Mouse (Mus musculus): ENCODE measurements around the gene Tmed11. TPM values are rescaled to one million over a fixed set of nuclear protein-coding genes. Genes with fewer than 3 reads are reported as not detected.
"Not testable (repeated sequence)": the region's sequence is repeated elsewhere in the genome, so short reads cannot be mapped to it uniquely, and the experiment has no call there.

Gene Tmed11
- total and polyA plus RNA-seq, 3 experiments: not detected

DNA sequence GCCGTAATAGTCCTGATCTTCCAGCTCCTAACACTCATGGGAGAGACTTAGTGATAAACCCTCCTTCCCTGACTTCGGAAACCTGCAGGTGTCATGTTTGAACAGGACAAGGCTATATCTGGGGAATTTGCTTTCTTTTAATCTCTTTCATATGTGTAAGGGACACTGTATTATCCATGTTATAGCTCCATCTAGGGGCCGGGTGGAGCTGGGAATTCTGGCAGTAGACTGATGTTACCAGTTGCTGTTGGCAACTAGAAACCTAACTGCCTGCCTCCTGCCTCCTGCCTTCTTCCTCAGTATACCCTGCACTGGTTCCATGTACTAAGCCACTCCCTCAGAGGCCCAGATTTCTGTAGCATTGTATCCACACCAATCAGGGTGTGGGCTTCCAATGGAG lies 36.8 kb downstream of the Tmed11 start:
- H3K4me3 ChIP-seq (ENCODE audit: control insufficient read depth in 1 of 2, insufficient read depth in 1 of 2, low read depth in 2 of 2, low read length in 2 of 2): no peak overlapping the region
- no peaks in the 10 kb centered on the region for H3K79me2 ChIP-seq (ENCODE audit: control insufficient read depth, insufficient read depth, low read length, poor library complexity)
- DNase-seq (ENCODE audit: low read depth, low spot score): peak; percentile 35
- H3K9me3 ChIP-seq (replicated peaks; ENCODE audit: insufficient read depth, low read length): no peaks in the 10 kb centered on the region
- H3K27ac ChIP-seq (ENCODE audit: control insufficient read depth, low read depth, low read length): no peak overlapping the region
- no peak overlapping the region for H3K9ac ChIP-seq (ENCODE audit: control insufficient read depth, low read depth, low read length, poor library complexity, severe bottlenecking)
- no peaks in the 10 kb centered on the region for H3K36me3 ChIP-seq (ENCODE audit: control insufficient read depth in 1 of 2, insufficient read depth in 2 of 2, low read length in 2 of 2)
- no peaks in the 10 kb centered on the region for H3K27me3 ChIP-seq (ENCODE audit: control insufficient read depth in 1 of 2, insufficient read depth in 2 of 2, low read length in 2 of 2)
- H3K4me1 ChIP-seq (ENCODE audit: control insufficient read depth in 1 of 2, insufficient read depth in 2 of 2, low read length in 2 of 2): no peaks in the 10 kb centered on the region
- TF ChIP-seq MAFK (IDR thresholded peaks at IDR 0.05; ENCODE audit: borderline replicate concordance, low read depth, low read length): no peak
- TF ChIP-seq POLR2AphosphoS2 (IDR thresholded peaks at IDR 0.05; ENCODE audit: low read length): no peak
- TF ChIP-seq UBTF (IDR thresholded peaks at IDR 0.05; ENCODE audit: borderline replicate concordance, insufficient read depth, low read depth, low read length): no peak
- TF ChIP-seq CTCF (IDR thresholded peaks at IDR 0.05 in 2 of 3, conservative IDR thresholded peaks at IDR 0.05 in 1 of 3; ENCODE audit: control insufficient read depth in 1 of 3, insufficient read depth in 1 of 3, low read depth in 2 of 3, low read length in 3 of 3, poor library complexity in 1 of 3, severe bottlenecking in 1 of 3): peak; percentile 16 to 57 (median 25); a peak in 4 of 6 replicates
- peak; percentile 41 for TF ChIP-seq SMC3 (IDR thresholded peaks at IDR 0.05; ENCODE audit: low read depth, low read length)
- TF ChIP-seq JUND (IDR thresholded peaks at IDR 0.05; ENCODE audit: low read depth, low read length): no peak
- TF ChIP-seq RAD21 (IDR thresholded peaks at IDR 0.05; ENCODE audit: low read depth, low read length): peak; percentile 57
- no peak for TF ChIP-seq MYC (IDR thresholded peaks at IDR 0.05; ENCODE audit: low read depth, low read length)
- TF ChIP-seq ZKSCAN1 (IDR thresholded peaks at IDR 0.05; ENCODE audit: low read depth, low read length): no peak
- no peak for TF ChIP-seq E2F4 (IDR thresholded peaks at IDR 0.05; ENCODE audit: borderline replicate concordance, low read depth, low read length)
- no peak for TF ChIP-seq SIN3A (IDR thresholded peaks at IDR 0.05; ENCODE audit: low read length)

DNA sequence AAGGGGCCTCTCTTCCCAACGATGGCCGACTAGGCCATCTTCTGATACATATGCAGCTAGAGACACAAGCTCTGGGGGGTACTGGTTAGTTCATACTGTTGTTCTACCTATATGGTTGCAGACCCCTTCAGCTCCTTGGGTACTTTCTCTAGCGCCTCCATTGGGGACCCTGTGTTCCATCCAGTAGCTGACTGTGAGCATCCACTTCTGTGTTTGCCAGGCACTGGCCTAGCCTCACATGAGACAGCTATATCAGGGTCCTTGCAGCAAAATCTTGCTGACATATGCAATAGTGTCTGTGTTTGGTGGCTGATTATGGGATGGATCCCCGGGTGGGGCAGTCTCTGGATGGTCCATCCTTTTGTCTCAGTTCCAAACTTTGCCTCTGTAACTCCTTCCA lies 43.9 kb downstream of the Tmed11 start:
- H3K9me3 ChIP-seq (replicated peaks; ENCODE audit: insufficient read depth, low read length); H3K36me3 ChIP-seq (ENCODE audit: control insufficient read depth in 1 of 2, insufficient read depth in 2 of 2, low read length in 2 of 2); H3K27ac ChIP-seq (ENCODE audit: control insufficient read depth, low read depth, low read length); DNase-seq (ENCODE audit: low read depth, low spot score); H3K4me3 ChIP-seq (ENCODE audit: control insufficient read depth in 1 of 2, insufficient read depth in 1 of 2, low read depth in 2 of 2, low read length in 2 of 2); H3K9ac ChIP-seq (ENCODE audit: control insufficient read depth, low read depth, low read length, poor library complexity, severe bottlenecking); H3K79me2 ChIP-seq (ENCODE audit: control insufficient read depth, insufficient read depth, low read length, poor library complexity); H3K27me3 ChIP-seq (ENCODE audit: control insufficient read depth in 1 of 2, insufficient read depth in 2 of 2, low read length in 2 of 2): not testable (repeated sequence)
- peaks cover 5 to 13% of the 10 kb centered on the region in 2 experiments for H3K4me1 ChIP-seq (ENCODE audit: control insufficient read depth in 1 of 2, insufficient read depth in 2 of 2, low read length in 2 of 2)

DNA sequence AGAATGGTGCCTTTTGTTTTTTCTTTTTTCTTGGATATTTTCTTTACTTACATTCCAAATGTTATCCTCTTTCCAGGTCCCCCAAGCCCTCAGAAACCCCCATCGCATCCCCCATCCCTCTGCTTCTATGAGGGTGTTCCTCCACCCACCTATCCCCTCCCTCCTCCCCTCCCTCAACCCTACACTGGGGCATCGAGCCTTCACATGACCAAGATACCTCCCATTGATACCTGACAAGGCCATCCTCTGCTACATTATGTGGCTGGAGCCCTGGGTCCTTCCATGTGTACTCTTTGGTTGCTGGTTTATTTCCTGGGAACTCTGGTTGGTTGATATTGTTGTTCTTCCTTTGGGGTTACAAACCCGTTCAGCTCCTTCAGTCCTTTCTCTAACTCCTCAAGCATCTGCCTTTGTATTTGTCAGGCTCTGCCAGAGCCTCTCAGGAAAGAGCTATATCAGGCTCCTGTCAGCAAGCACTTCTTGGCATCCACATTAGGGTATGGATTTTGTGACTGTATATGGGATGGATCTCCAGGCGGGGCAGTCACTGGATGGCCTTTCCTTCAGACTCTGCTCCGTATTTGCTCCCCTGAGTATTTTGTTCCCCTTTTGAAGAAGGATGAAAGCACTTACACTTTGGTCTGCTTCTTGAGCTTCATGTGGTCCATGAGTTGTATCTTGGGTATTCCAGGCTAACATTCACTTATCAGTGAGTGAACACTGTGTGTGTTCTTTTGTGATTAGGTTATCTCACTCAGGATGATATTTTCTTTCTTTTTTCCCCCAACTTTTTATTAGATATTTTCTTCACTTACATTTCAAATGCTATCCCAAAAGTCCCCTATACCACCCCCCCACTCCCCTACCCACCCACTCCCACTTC lies 44.6 kb downstream of the Tmed11 start:
- H3K27ac ChIP-seq (ENCODE audit: control insufficient read depth, low read depth, low read length): peak overlapping the region; percentile 45; the same call in 1 of the 2 replicates
- H3K27me3 ChIP-seq (ENCODE audit: control insufficient read depth in 1 of 2, insufficient read depth in 2 of 2, low read length in 2 of 2): no peaks in the 10 kb centered on the region
- DNase-seq (ENCODE audit: low read depth, low spot score): peak; percentile 68
- H3K79me2 ChIP-seq (ENCODE audit: control insufficient read depth, insufficient read depth, low read length, poor library complexity): no peaks in the 10 kb centered on the region
- no peaks in the 10 kb centered on the region for H3K9me3 ChIP-seq (replicated peaks; ENCODE audit: insufficient read depth, low read length)
- H3K9ac ChIP-seq (ENCODE audit: control insufficient read depth, low read depth, low read length, poor library complexity, severe bottlenecking): no peak overlapping the region
- no peak overlapping the region for H3K4me3 ChIP-seq (ENCODE audit: control insufficient read depth in 1 of 2, insufficient read depth in 1 of 2, low read depth in 2 of 2, low read length in 2 of 2)
- peaks cover 0 to 5% of the 10 kb centered on the region in 2 experiments; a peak in 2 of 4 replicates for H3K36me3 ChIP-seq (ENCODE audit: control insufficient read depth in 1 of 2, insufficient read depth in 2 of 2, low read length in 2 of 2)
- H3K4me1 ChIP-seq (ENCODE audit: control insufficient read depth in 1 of 2, insufficient read depth in 2 of 2, low read length in 2 of 2): peaks cover 5 to 13% of the 10 kb centered on the region in 2 experiments
- TF ChIP-seq ETS1 (IDR thresholded peaks at IDR 0.05; ENCODE audit: low read depth, low read length): peak; percentile 67
- peak; percentile 22; the same call in 1 of the 2 replicates for TF ChIP-seq ZNF384 (IDR thresholded peaks at IDR 0.05; ENCODE audit: low read depth, low read length)
- TF ChIP-seq SIN3A (IDR thresholded peaks at IDR 0.05; ENCODE audit: low read length): peak; percentile 41
- peak; percentile 21; the same call in 1 of the 2 replicates for TF ChIP-seq MXI1 (IDR thresholded peaks at IDR 0.05; ENCODE audit: low read depth, low read length)
- peak; percentile 69 for TF ChIP-seq RCOR1 (IDR thresholded peaks at IDR 0.05; ENCODE audit: low read depth, low read length)
- peak; percentile 39; the same call in 1 of the 2 replicates for TF ChIP-seq MYC (IDR thresholded peaks at IDR 0.05; ENCODE audit: low read depth, low read length)
- peak; percentile 98 for TF ChIP-seq TCF12 (IDR thresholded peaks at IDR 0.05; ENCODE audit: low read depth, low read length)
- TF ChIP-seq GATA1 (IDR thresholded peaks at IDR 0.05; ENCODE audit: low read depth, low read length): peak; percentile 93
- TF ChIP-seq CHD2 (IDR thresholded peaks at IDR 0.05; ENCODE audit: low read length): no peak
- no peak for TF ChIP-seq GABPA (IDR thresholded peaks at IDR 0.05; ENCODE audit: low read depth, low read length)
- TF ChIP-seq TAL1 (IDR thresholded peaks at IDR 0.05; ENCODE audit: low read length): peak; percentile 63
- 0 out of 2 replicates have a peak, but pooled peaks have one; percentile 9 for TF ChIP-seq MAFK (IDR thresholded peaks at IDR 0.05; ENCODE audit: borderline replicate concordance, low read depth, low read length)
- TF ChIP-seq EP300 (IDR thresholded peaks at IDR 0.05; ENCODE audit: low read depth in 1 of 2, low read length in 2 of 2): peak; percentile 90 to 91
- TF ChIP-seq CHD1 (IDR thresholded peaks at IDR 0.05; ENCODE audit: low read depth, low read length): no peak
- TF ChIP-seq KAT2A (conservative IDR thresholded peaks at IDR 0.05; ENCODE audit: low read depth, low read length): 0 out of 2 replicates have a peak, but pooled peaks have one; percentile 12
- no peak for TF ChIP-seq POLR2AphosphoS2 (IDR thresholded peaks at IDR 0.05; ENCODE audit: low read length)
- no peak for TF ChIP-seq USF1 (IDR thresholded peaks at IDR 0.05; ENCODE audit: low read depth, low read length)

Measured in MEL (cell line).